Mouse (Mus musculus): ENCODE results near the gene Npcd. TPM values are rescaled to one million over a fixed set of nuclear protein-coding genes. Genes with fewer than 3 reads are reported as not detected.

Npcd gene
- polyA plus RNA-seq (2015; fragmentation: Nextera tagmentation; extraction: Ambion mirVana) = 0.42 and 0.72 TPM in 2 replicates

GRCm38 (mm10) chr15:79834130-79834880, at the start of gene Npcd, which contains the start of gene Cbx6:
TSS of gene Npcd (minus strand) at chr15:79834237.
TSS of gene Cbx6 (minus strand) at chr15:79834688.
- peak within 1 kb of the TSS; percentile 99 for H3K27ac ChIP-seq (replicated peaks)
- peaks cover 57% of the 10 kb centered on the region for H3K4me1 ChIP-seq
- H3K9ac ChIP-seq (replicated peaks) = peak within 1 kb of the TSS; percentile 86
- H3K4me3 ChIP-seq (replicated peaks) = peak within 1 kb of the TSS; percentile 78
- peak; percentile 93 for ATAC-seq (ENCODE audit: low FRiP score)
- WGBS = 2% methylated on average over 57 of the region's 58 CpGs
- peak within 1 kb of the TSS; percentile 96 for H3K4me2 ChIP-seq
- H3K27me3 ChIP-seq (replicated peaks) = no peaks in the 10 kb centered on the region
- no peaks in the 10 kb centered on the region for H3K9me3 ChIP-seq (replicated peaks)
- peaks cover 9% of the 10 kb centered on the region for H3K36me3 ChIP-seq

GRCm38 (mm10) chr15:79883352-79883822, 49.4 kb upstream of the Npcd start:
- Histone ChIP-seq H3K9me3 (replicated peaks) (no peaks in the 10 kb centered on the region), H3K4me1 (peaks cover 15% of the 10 kb centered on the region; the same call in 1 of the 2 replicates), H3K27ac (replicated peaks) (peak overlapping the region; percentile 97), H3K9ac (replicated peaks) (peak overlapping the region; percentile 69), H3K27me3 (replicated peaks) (no peaks in the 10 kb centered on the region), H3K36me3 (no peaks in the 10 kb centered on the region), H3K4me3 (replicated peaks) (peak overlapping the region; percentile 47), H3K4me2 (peak overlapping the region; percentile 66)
- peak; percentile 93 for ATAC-seq (ENCODE audit: low FRiP score)
- 0% methylated on average over 30 of the region's 30 CpGs for WGBS

GRCm38 (mm10) chr15:79882623-79883267, 48.7 kb upstream of the Npcd start:
- peaks cover 15% of the 10 kb centered on the region; the same call in 1 of the 2 replicates for H3K4me1 ChIP-seq
- no peaks in the 10 kb centered on the region for H3K9me3 ChIP-seq (replicated peaks)
- H3K9ac ChIP-seq (replicated peaks) = peak overlapping the region; percentile 69
- H3K4me3 ChIP-seq (replicated peaks) = peak overlapping the region; percentile 47
- H3K36me3 ChIP-seq = no peaks in the 10 kb centered on the region
- H3K27ac ChIP-seq (replicated peaks) = peak overlapping the region; percentile 97
- H3K4me2 ChIP-seq = peak overlapping the region; percentile 66
- no peaks in the 10 kb centered on the region for H3K27me3 ChIP-seq (replicated peaks)
- peak; percentile 91 for ATAC-seq (ENCODE audit: low FRiP score)
- 18% methylated on average over 19 of the region's 19 CpGs for whole genome bisulfite sequencing

GRCm38 (mm10) chr15:79880477-79880876, 46.4 kb upstream of the Npcd start:
- WGBS = 90% methylated on average over 3 of the region's 3 CpGs
- Histone ChIP-seq H3K4me2 (no peak overlapping the region), H3K27ac (replicated peaks) (no peak overlapping the region), H3K4me1 (peaks cover 15% of the 10 kb centered on the region; the same call in 1 of the 2 replicates), H3K27me3 (replicated peaks) (no peaks in the 10 kb centered on the region), H3K4me3 (replicated peaks) (no peak overlapping the region), H3K36me3 (no peaks in the 10 kb centered on the region), H3K9ac (replicated peaks) (no peak overlapping the region), H3K9me3 (replicated peaks) (no peaks in the 10 kb centered on the region)
- no peak for ATAC-seq (ENCODE audit: low FRiP score)

- no peak for ATAC-seq (ENCODE audit: low FRiP score)
- H3K9me3 ChIP-seq (replicated peaks) = no peaks in the 10 kb centered on the region
- H3K4me1 ChIP-seq = peaks cover 15% of the 10 kb centered on the region; the same call in 1 of the 2 replicates
- H3K9ac ChIP-seq (replicated peaks) = no peak overlapping the region
- WGBS = 46% methylated on average over 13 of the region's 13 CpGs
- H3K27me3 ChIP-seq (replicated peaks) = no peaks in the 10 kb centered on the region
- no peak overlapping the region for H3K4me3 ChIP-seq (replicated peaks)
- H3K36me3 ChIP-seq = no peaks in the 10 kb centered on the region
- peak overlapping the region; percentile 3; the same call in 1 of the 2 replicates for H3K4me2 ChIP-seq
- no peak overlapping the region; the same call in 1 of the 2 replicates for H3K27ac ChIP-seq (replicated peaks)
Measured at GRCm38 (mm10) chr15:79879319-79879718, 45.3 kb upstream of the Npcd start.

GRCm38 (mm10) chr15:79878725-79879136, 44.7 kb upstream of the Npcd start:
- H3K9me3 ChIP-seq (replicated peaks) = no peaks in the 10 kb centered on the region
- no peaks in the 10 kb centered on the region for H3K27me3 ChIP-seq (replicated peaks)
- H3K36me3 ChIP-seq = no peaks in the 10 kb centered on the region
- no peak overlapping the region for H3K4me3 ChIP-seq (replicated peaks)
- peak overlapping the region; percentile 3; the same call in 1 of the 2 replicates for H3K4me2 ChIP-seq
- peaks cover 15% of the 10 kb centered on the region; the same call in 1 of the 2 replicates for H3K4me1 ChIP-seq
- no peak overlapping the region for H3K9ac ChIP-seq (replicated peaks)
- no peak for ATAC-seq (ENCODE audit: low FRiP score)
- H3K27ac ChIP-seq (replicated peaks) = no peak overlapping the region; the same call in 1 of the 2 replicates
- WGBS = 72% methylated on average over 6 of the region's 6 CpGs

- H3K4me3 ChIP-seq (replicated peaks) = no peak overlapping the region
- H3K27ac ChIP-seq (replicated peaks) = no peak overlapping the region
- H3K9ac ChIP-seq (replicated peaks) = no peak overlapping the region
- H3K9me3 ChIP-seq (replicated peaks) = no peaks in the 10 kb centered on the region
- no peak overlapping the region for H3K4me2 ChIP-seq
- no peaks in the 10 kb centered on the region for H3K27me3 ChIP-seq (replicated peaks)
- no peak for ATAC-seq (ENCODE audit: low FRiP score)
- H3K36me3 ChIP-seq = no peaks in the 10 kb centered on the region
- 0 out of 2 replicates have a peak, but pooled peaks cover 5% of the 10 kb centered on the region for H3K4me1 ChIP-seq
- WGBS = 83% methylated on average over 18 of the region's 18 CpGs
Measured at GRCm38 (mm10) chr15:79875261-79875995, 41.4 kb upstream of the Npcd start.

GRCm38 (mm10) chr15:79873995-79874394, 40.0 kb upstream of the Npcd start:
- Histone ChIP-seq H3K4me2 (no peak overlapping the region), H3K9ac (replicated peaks) (no peak overlapping the region), H3K27ac (replicated peaks) (no peak overlapping the region), H3K9me3 (replicated peaks) (no peaks in the 10 kb centered on the region), H3K27me3 (replicated peaks) (no peaks in the 10 kb centered on the region), H3K36me3 (no peaks in the 10 kb centered on the region), H3K4me3 (replicated peaks) (no peak overlapping the region), H3K4me1 (no peaks in the 10 kb centered on the region)
- ATAC-seq (ENCODE audit: low FRiP score) = no peak
- 75% methylated on average over 2 of the region's 2 CpGs for WGBS

- no peaks in the 10 kb centered on the region for H3K27me3 ChIP-seq (replicated peaks)
- no peak overlapping the region for H3K9ac ChIP-seq (replicated peaks)
- H3K4me1 ChIP-seq = no peaks in the 10 kb centered on the region
- no peaks in the 10 kb centered on the region for H3K36me3 ChIP-seq
- WGBS = 92% methylated on average over 8 of the region's 8 CpGs
- no peak overlapping the region for H3K4me2 ChIP-seq
- no peak for ATAC-seq (ENCODE audit: low FRiP score)
- H3K27ac ChIP-seq (replicated peaks) = no peak overlapping the region
- H3K4me3 ChIP-seq (replicated peaks) = no peak overlapping the region
- no peaks in the 10 kb centered on the region for H3K9me3 ChIP-seq (replicated peaks)
Measured at GRCm38 (mm10) chr15:79873545-79873944, 39.5 kb upstream of the Npcd start.

GRCm38 (mm10) chr15:79867260-79868002, 33.4 kb upstream of the Npcd start:
- H3K4me1 ChIP-seq = no peaks in the 10 kb centered on the region
- H3K27me3 ChIP-seq (replicated peaks) = no peaks in the 10 kb centered on the region
- no peak overlapping the region for H3K4me3 ChIP-seq (replicated peaks)
- H3K4me2 ChIP-seq = no peak overlapping the region
- H3K9me3 ChIP-seq (replicated peaks) = no peaks in the 10 kb centered on the region
- ATAC-seq (ENCODE audit: low FRiP score) = no peak
- no peaks in the 10 kb centered on the region for H3K36me3 ChIP-seq
- WGBS = 78% methylated on average over 3 of the region's 3 CpGs
- H3K27ac ChIP-seq (replicated peaks) = no peak overlapping the region
- H3K9ac ChIP-seq (replicated peaks) = no peak overlapping the region

GRCm38 (mm10) chr15:79859821-79860220, 25.8 kb upstream of the Npcd start:
- no peaks in the 10 kb centered on the region for H3K4me1 ChIP-seq
- 90% methylated on average over 9 of the region's 9 CpGs for WGBS
- H3K4me3 ChIP-seq (replicated peaks) = no peak overlapping the region
- no peaks in the 10 kb centered on the region for H3K9me3 ChIP-seq (replicated peaks)
- no peak overlapping the region for H3K27ac ChIP-seq (replicated peaks)
- no peak overlapping the region for H3K9ac ChIP-seq (replicated peaks)
- no peak for ATAC-seq (ENCODE audit: low FRiP score)
- H3K27me3 ChIP-seq (replicated peaks) = no peaks in the 10 kb centered on the region
- no peak overlapping the region for H3K4me2 ChIP-seq
- no peaks in the 10 kb centered on the region for H3K36me3 ChIP-seq

All from neural tube, embryonic 15.5 days (tissue).